Mouse (Mus musculus) forebrain, embryonic 10.5 days (tissue): ENCODE measurements around the gene Snx17. TPM values are rescaled to one million over a fixed set of nuclear protein-coding genes. Genes with fewer than 3 reads are reported as not detected.

ENCODE experiments used
- DNase-seq: peaks from one replicate; pipeline ENCODE4 v3.0.0-alpha.2; 2017; ENCODE audit warnings: low spot score; ENCODE audit errors: extremely low spot score
- H3K27ac ChIP-seq: fragments of 300-500 bp; sonication (generic); 2 replicates; pipeline ENCODE4 v1.5.1; 2016; ENCODE audit warnings: mild to moderate bottlenecking
- H3K27me3 ChIP-seq: fragments of 300-500 bp; sonication (generic); 2 replicates; pipeline ENCODE4 v1.6.1; 2016; ENCODE audit warnings: mild to moderate bottlenecking; ENCODE audit not compliant: poor library complexity, severe bottlenecking
- H3K36me3 ChIP-seq: fragments of 300-500 bp; sonication (generic); replicated peaks from 2 replicates; pipeline ENCODE4 v1.6.1; 2016; ENCODE audit warnings: mild to moderate bottlenecking, moderate library complexity
- H3K4me1 ChIP-seq: fragments of 300-500 bp; sonication (generic); 2 replicates; pipeline ENCODE4 v1.6.1; 2016
- H3K4me3 ChIP-seq: fragments of 300-500 bp; sonication (generic); 2 replicates; pipeline ENCODE4 v1.5.1; 2016; ENCODE audit warnings: mild to moderate bottlenecking, moderate library complexity
- H3K9me3 ChIP-seq: fragments of 300-500 bp; sonication (generic); 2 replicates; pipeline ENCODE4 v1.6.1; 2016; ENCODE audit warnings: mild to moderate bottlenecking, moderate library complexity
- WGBS: fragments of 180-500 bp; shearing (Covaris S2); methylation state at CpG from one replicate; pipeline ENCODE4 v1.1.7; 2016; 5-methylcytosine and 5-hydroxymethylcytosine counted together
- polyA plus RNA-seq: library from polyadenylated mRNA; unstranded; fragments of >200 nt; fragmentation: Nextera tagmentation; extraction: Ambion mirVana; gene quantifications from 2 replicates; pipeline ENCODE4 v1.2.1, GENCODE M21; 2016

Gene Snx17
- 132 and 133 TPM in 2 replicates for polyA plus RNA-seq

DNA sequence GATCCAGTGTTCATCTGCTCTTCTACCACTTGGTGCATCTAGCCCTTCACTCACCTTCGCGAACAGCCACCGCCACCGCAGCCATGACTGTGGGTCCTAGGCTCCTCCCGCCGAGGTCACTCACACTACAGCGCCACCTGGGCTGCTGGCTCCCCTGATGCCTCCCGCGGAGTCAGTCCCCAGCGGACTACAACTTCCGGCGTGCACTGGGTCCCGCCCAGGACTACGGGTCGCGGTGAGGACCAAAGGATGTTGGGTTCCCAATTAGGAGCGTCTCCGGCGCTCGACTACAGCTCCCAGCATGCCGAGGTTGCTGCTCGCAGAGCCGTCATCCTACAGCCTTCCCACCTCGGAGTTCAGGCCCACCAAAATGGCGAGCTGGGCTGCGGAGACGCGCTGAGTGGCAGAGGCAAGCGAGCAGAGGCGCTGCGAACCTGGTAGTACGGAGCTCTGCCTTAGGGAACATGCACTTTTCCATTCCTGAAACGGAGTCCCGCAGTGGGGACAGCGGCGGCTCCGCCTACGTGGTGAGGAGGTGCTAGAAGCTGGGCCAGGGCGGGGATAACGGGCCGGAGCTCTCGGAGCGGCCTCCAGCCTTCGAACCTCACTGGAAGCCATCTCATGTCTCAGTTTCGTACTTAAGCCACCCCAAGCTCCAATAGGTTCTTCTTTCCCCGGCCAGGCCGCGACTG lies at the start of gene Snx17, which contains the start of gene Eif2b4:
TSS of gene Snx17 (plus strand) at position 289 of the 692 bp plus-strand sequence.
TSS of gene Eif2b4 (minus strand) at position 492 of the 692 bp plus-strand sequence.
- Histone ChIP-seq H3K27me3 (no peaks in the 10 kb centered on the region), H3K4me3 (peak within 1 kb of the TSS; percentile 73), H3K27ac (peak within 1 kb of the TSS; percentile 87), H3K9me3 (no peaks in the 10 kb centered on the region), H3K4me1 (peaks cover 25% of the 10 kb centered on the region), H3K36me3 (peaks cover 73% of the 10 kb centered on the region)
- peak; percentile 99 for DNase-seq
- WGBS: under 1% methylated on average over 48 of the region's 48 CpGs

DNA sequence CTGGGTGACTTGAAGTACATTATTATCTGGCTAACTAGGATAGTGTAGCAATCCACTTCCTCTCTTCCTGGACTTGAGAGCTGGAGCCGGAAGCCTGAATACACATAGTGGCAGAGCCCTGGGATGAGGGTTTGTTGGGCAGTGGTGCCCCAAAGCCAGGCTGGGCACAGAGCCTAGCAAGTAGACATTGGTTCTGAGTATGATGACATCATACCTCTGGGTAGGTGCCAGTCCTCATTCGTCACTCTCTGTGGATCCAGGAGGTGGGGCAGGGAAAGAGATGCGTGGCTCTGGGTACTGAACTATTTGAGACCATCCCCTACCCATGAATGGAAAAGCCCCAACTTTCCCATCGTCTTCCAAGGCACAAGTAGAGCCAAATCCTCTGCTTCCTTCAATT lies 43.2 kb upstream of the Snx17 start:
- H3K27ac ChIP-seq: no peak overlapping the region
- H3K4me1 ChIP-seq: peaks cover 17% of the 10 kb centered on the region
- WGBS: 96% methylated on average over 4 of the region's 4 CpGs
- no peak for DNase-seq
- no peaks in the 10 kb centered on the region for H3K9me3 ChIP-seq
- H3K36me3 ChIP-seq: peaks cover 31% of the 10 kb centered on the region
- H3K4me3 ChIP-seq: no peak overlapping the region
- H3K27me3 ChIP-seq: no peaks in the 10 kb centered on the region

DNA sequence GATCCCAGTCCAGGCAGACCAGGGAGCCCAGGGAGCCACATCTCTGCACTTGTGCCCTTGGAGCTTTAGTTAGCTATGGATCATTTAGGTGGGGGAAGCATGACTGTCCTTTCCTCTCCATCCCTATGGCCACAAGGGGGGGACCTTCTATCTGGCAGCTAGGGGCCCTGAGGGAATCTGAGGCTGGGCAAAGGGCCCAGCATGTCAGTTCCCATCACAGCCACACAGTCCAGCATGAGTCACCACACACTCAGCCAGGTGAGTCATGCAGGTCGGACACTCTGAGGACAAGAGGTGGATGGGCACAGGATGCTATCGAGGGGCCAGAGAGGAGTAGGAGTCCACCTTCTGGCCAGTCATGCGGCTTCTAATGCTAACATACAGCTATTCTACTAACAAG lies 41.3 kb upstream of the Snx17 start:
- Histone ChIP-seq H3K9me3 (no peaks in the 10 kb centered on the region), H3K4me1 (peaks cover 18% of the 10 kb centered on the region), H3K27ac (no peak overlapping the region), H3K36me3 (peaks cover 35% of the 10 kb centered on the region), H3K4me3 (no peak overlapping the region), H3K27me3 (no peaks in the 10 kb centered on the region)
- no peak for DNase-seq
- 91% methylated on average over 3 of the region's 3 CpGs for WGBS

DNA sequence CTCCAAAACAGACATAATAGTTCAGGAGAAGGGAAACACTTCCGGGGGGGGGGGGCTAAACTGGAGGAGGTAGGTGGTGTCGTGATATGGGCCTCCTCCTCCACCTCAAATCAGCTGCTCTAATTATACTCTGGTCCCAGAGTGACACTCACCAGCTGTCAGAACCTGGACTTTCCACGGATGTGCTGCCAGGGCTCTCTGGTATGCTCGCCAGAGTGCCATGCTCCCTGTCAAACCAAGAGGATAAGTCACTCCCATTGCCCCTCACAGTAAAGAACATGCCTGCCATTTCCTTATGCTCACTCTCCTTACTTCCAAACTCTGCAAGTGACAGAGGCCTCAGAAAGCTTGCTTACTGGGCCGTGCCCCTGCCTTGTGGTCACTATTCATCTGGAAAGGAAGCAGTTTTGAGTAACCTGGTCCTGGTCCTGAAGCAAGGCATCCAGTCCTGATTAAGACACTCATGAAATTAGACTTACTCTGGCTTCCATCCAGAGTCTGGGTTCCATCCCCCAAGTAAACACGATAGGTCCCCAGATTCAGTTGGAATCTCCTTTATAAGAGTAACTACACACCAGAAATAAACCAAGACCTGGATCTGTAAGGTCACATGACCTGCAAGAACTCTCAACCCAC lies 39.4 kb upstream of the Snx17 start:
- peaks cover 18% of the 10 kb centered on the region for H3K4me1 ChIP-seq
- no peak for DNase-seq
- peak overlapping the region; percentile 72 for H3K4me3 ChIP-seq
- H3K36me3 ChIP-seq: peaks cover 42% of the 10 kb centered on the region
- 51% methylated on average over 6 of the region's 6 CpGs for WGBS
- no peaks in the 10 kb centered on the region for H3K27me3 ChIP-seq
- H3K9me3 ChIP-seq: no peaks in the 10 kb centered on the region
- peak overlapping the region; percentile 84 for H3K27ac ChIP-seq

DNA sequence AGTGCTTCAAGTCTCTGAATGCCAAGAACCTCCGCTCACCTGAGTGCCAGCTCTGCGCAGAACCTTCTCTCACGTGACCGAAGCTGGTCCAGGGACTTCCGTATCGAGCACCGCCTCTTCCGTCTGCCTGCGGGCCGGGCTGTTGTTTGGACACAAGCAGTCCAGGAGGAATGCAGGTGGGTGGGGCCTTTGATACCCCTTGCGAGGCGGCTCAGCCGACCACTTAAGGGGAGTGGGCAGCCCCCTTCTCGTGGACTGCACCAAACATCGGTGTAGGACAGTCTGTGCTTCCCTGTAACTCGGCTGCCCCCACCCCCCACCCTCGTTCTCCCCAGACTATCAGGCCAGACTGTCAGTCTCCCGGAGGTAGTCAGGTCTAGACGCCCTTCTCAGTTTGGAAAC lies 38.9 kb upstream of the Snx17 start, which contains the start of gene Mpv17:
TSS of gene Mpv17 (minus strand) at position 100 of the 402 bp plus-strand sequence.
- Histone ChIP-seq H3K27ac (peak within 1 kb of the TSS; percentile 84), H3K36me3 (peaks cover 47% of the 10 kb centered on the region), H3K9me3 (no peaks in the 10 kb centered on the region), H3K4me3 (peak within 1 kb of the TSS; percentile 72), H3K27me3 (no peaks in the 10 kb centered on the region), H3K4me1 (peaks cover 18% of the 10 kb centered on the region)
- under 1% methylated on average over 19 of the region's 19 CpGs for WGBS
- peak; percentile 87 for DNase-seq

DNA sequence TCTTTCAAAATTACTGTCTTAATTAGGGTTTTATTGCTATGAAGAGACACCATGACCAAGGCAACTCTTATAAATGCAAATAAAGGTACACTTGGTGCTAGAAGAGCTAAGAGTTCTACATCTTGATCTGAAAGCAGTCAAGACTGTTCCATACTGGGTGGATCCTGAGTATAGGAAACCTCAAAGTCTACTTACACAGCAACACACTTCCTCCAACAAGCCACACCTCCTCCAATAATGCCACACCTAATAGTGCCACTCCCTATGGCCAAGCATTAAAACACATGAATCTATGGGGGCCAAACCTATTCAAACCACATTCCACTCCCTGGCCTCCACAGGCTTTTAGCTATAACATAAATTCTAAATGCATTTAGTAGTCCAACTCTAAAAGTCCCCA lies 30.6 kb upstream of the Snx17 start:
- Histone ChIP-seq H3K9me3 (no peaks in the 10 kb centered on the region), H3K27ac (no peak overlapping the region), H3K36me3 (peaks cover 99% of the 10 kb centered on the region), H3K27me3 (no peaks in the 10 kb centered on the region), H3K4me1 (no peaks in the 10 kb centered on the region), H3K4me3 (no peak overlapping the region)
- no peak for DNase-seq

DNA sequence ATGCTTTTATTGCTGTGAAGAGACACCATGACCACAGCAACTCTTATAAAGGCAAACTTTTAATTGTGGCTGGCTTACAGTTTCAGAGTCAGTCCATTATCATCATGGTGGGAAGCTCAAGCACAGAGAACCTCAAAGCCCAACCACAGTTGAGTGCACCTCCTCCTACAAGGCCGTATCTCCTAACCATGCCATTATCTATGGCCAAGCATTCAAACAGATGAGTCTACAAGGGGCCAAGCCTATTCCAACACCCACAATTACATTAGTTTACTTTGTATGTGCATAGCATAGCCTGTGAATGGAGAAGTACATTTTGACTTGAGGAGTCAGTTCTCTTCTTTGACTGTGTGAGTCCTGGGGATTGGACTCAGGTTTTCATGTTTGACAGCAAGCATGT lies 28.1 kb upstream of the Snx17 start:
- H3K27ac ChIP-seq: no peak overlapping the region
- WGBS: 95% methylated on average over 1 of the region's 1 CpGs

DNA sequence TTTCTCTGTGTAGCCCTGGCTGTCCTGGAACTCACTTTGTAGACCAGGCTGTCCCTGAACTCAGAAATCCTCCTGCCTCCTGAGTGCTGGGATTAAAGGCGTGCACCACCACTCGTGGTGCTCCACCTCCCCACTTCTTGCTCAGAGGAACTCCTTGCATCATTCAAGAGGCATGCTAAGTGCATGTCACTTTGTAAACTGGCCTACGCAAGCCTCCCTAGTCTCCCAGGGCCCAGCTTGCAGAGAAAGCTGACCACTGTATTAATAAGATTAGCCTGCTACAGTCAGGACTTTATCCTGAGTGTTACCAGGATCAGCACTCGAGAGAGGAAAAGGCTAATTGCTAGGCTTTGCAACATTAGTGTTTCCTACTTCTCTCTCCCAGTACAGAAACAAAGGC lies 24.4 kb upstream of the Snx17 start:
- Histone ChIP-seq H3K9me3 (no peaks in the 10 kb centered on the region), H3K4me1 (no peaks in the 10 kb centered on the region), H3K36me3 (peaks cover 98% of the 10 kb centered on the region), H3K4me3 (no peak overlapping the region), H3K27ac (no peak overlapping the region), H3K27me3 (no peaks in the 10 kb centered on the region)
- 90% methylated on average over 4 of the region's 4 CpGs for WGBS
- DNase-seq: no peak

More for the DNA sequence above, 28.1 kb upstream of the Snx17 start:
- no peaks in the 10 kb centered on the region for H3K4me1 ChIP-seq
- no peak overlapping the region for H3K4me3 ChIP-seq
- H3K9me3 ChIP-seq: no peaks in the 10 kb centered on the region
- DNase-seq: no peak
- H3K27me3 ChIP-seq: no peaks in the 10 kb centered on the region
- peaks cover 99% of the 10 kb centered on the region for H3K36me3 ChIP-seq

DNA sequence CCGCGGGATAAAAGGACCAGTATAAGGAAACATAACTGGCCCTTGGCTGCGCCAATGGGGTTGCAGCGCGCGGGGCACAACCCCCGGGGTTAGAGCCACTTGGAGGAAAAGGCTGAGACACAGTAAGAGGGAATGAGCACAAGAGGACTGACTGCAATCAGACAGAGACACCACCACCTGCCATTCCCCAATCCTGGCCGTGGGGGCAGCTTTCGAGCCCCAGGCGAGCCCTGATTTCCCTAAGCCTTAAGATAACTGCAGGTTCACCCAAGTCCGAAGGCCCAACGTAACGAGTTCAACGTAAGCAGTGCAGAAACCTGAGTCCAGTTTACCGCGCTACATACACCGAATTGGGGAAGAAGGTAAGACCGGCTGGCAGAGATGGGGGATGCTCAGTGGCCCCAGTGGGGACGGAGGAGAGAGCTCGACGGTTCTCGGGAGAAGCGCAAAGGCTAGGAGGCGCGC lies 13.7 kb upstream of the Snx17 start:
- no peak for DNase-seq
- H3K9me3 ChIP-seq: no peaks in the 10 kb centered on the region
- peak overlapping the region; percentile 71 for H3K4me3 ChIP-seq
- peaks cover 31% of the 10 kb centered on the region for H3K36me3 ChIP-seq
- WGBS: under 1% methylated on average over 25 of the region's 25 CpGs
- no peaks in the 10 kb centered on the region for H3K27me3 ChIP-seq
- H3K27ac ChIP-seq: peak overlapping the region; percentile 92
- peaks cover 16% of the 10 kb centered on the region for H3K4me1 ChIP-seq

DNA sequence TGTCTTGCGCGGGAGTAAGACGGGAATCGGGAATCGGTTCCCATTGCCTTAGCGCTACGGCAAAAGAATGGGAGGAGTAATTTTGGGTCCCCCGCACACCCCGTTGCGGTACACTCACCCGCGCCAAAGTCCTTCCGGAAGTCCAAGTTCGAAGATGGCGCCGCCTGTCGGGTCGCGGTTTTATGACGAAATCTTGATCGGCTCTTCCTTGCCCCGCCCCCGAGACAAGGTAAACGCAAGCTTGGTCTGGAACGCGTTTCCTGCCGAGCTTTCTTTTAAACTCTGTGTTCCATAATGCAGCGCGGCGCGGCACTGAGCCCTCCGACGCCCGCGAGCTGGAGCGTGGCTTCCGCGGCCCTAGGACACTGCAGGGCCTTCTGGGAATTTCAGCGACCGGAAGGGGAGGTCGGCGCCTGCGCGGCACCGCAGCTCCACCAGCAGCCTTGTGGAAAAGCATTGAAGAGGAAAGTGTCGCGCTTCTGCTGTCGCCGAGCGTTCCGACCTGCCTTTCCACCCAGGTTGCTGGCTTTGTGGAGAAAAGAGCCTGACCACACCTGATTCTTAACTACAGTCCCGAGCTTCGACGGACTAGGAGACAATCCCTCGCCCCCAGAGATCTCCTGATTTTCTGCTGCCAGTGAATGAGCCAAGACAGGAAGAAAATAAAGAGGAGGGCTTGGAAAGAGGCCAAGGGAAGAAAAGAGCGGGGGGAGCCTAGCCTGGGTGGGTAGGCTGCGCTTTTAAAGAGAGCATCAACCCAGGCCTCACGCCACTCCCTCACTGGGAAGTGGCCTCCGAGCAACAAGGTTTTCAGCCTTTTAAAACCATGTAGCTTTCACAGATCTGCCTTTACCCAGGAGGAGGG lies 13.0 kb upstream of the Snx17 start, which contains the start of the genes Gm29609 and Gtf3c2:
TSS of gene Gm29609 (minus strand) at position 146 of the 865 bp plus-strand sequence.
TSS of gene Gtf3c2 (minus strand) at position 379 of the 865 bp plus-strand sequence.
- Histone ChIP-seq H3K36me3 (peaks cover 24% of the 10 kb centered on the region), H3K27me3 (no peaks in the 10 kb centered on the region), H3K4me3 (peak within 1 kb of the TSS; percentile 71), H3K4me1 (peaks cover 16% of the 10 kb centered on the region), H3K9me3 (no peaks in the 10 kb centered on the region), H3K27ac (peak within 1 kb of the TSS; percentile 92)
- WGBS: under 1% methylated on average over 59 of the region's 59 CpGs
- DNase-seq: peak; percentile 87

DNA sequence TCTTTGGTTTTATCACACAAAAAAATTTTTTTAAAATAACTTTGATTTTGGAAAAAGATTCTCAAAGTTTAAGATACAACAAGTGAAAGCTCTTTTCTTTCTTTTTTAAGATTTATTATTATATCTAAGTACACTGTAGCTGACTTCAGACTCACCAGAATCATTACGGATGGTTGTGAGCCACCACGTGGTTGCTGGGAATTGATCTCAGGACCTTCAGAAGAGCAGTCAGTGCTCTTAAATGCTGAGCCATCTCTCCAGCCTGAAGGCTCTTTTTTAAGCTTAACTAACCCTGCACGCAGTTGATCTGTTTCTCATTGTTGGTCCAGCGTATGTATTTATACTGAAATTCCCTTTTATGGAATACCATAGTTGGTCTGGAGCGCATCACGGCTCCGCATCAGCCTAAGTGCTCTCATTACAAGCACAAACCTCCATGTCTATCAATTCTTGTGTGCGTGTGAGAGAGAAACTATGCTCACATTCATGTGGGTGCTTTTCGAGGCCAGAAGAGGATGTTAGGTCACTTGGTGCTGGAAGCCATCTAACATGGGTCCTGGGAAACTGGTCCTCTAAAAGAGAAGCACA lies 11.8 kb upstream of the Snx17 start:
- H3K36me3 ChIP-seq: peaks cover 18% of the 10 kb centered on the region
- H3K27ac ChIP-seq: no peak overlapping the region
- 95% methylated on average over 9 of the region's 9 CpGs for WGBS
- no peaks in the 10 kb centered on the region for H3K9me3 ChIP-seq
- H3K27me3 ChIP-seq: no peaks in the 10 kb centered on the region
- H3K4me3 ChIP-seq: peak overlapping the region; percentile 71; the same call in 1 of the 2 replicates
- H3K4me1 ChIP-seq: peaks cover 16% of the 10 kb centered on the region
- no peak for DNase-seq

DNA sequence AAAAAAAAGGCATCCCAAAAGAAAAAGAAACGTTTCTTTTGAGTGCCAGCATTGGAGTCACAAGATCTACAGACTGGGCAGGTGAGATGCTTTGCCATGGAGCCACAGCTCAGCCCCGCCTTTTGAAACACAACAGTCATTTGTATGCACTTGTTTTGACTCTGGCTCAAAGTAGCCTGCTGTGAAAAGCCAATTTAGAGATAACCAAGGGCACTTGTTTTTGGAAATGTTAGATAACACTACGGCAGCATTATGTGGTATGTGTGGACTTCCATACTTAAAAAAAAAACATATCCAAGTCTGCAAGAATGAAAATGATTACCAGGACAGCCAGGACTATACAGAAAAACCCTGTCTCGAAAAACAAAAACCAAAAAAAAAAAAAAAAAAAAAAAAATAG lies 9.3 kb upstream of the Snx17 start:
- Histone ChIP-seq H3K27me3 (no peaks in the 10 kb centered on the region), H3K4me3 (no peak overlapping the region), H3K9me3 (no peaks in the 10 kb centered on the region), H3K27ac (no peak overlapping the region), H3K4me1 (peaks cover 11% of the 10 kb centered on the region), H3K36me3 (peaks cover 23% of the 10 kb centered on the region)
- no peak for DNase-seq
- WGBS: 68% methylated on average over 4 of the region's 4 CpGs
